Mouse (Mus musculus) spleen, embryonic (tissue): ENCODE results near the gene Cpxm2.

Source experiments
- CTCF ChIA-PET: fragments of 350-600 bp; sonication (Branson Sonifier 250); formaldehyde crosslinking; loops from one replicate; lab custom pipeline; 2022; lab: Charles Lee

The Cpxm2 gene

GRCm38 (mm10) chr7:132026671-132027070 is 127.9 kb downstream of the Cpxm2 start:
- CTCF ChIA-PET: no interaction called here

- CTCF ChIA-PET: no interaction called here
Observed at GRCm38 (mm10) chr7:132025591-132025990, 128.9 kb downstream of the Cpxm2 start.

GRCm38 (mm10) chr7:132015933-132016332 is 138.6 kb downstream of the Cpxm2 start:
- CTCF ChIA-PET: no interaction called here

- CTCF ChIA-PET: interaction anchor here (0.6 kb wide), 1 partner anchor 166 kb away, joined by 6 read pairs; no protein-coding TSS in a partner anchor
Observed at GRCm38 (mm10) chr7:132015193-132015592, 139.3 kb downstream of the Cpxm2 start.

- CTCF ChIA-PET: no interaction called here
Observed at GRCm38 (mm10) chr7:132013970-132014369, 140.6 kb downstream of the Cpxm2 start.

GRCm38 (mm10) chr7:132012969-132013679 is 141.4 kb downstream of the Cpxm2 start:
- CTCF ChIA-PET: no interaction called here

GRCm38 (mm10) chr7:132009002-132009401 is 145.5 kb downstream of the Cpxm2 start:
- CTCF ChIA-PET: no interaction called here

- CTCF ChIA-PET: no interaction called here
Observed at GRCm38 (mm10) chr7:132005996-132006696, 148.4 kb downstream of the Cpxm2 start.

- CTCF ChIA-PET: no interaction called here
Observed at GRCm38 (mm10) chr7:131992873-131993272, 161.7 kb downstream of the Cpxm2 start.

- CTCF ChIA-PET: no interaction called here
Observed at GRCm38 (mm10) chr7:131992226-131992625, 162.3 kb downstream of the Cpxm2 start.

GRCm38 (mm10) chr7:131989056-131989455 is 165.5 kb downstream of the Cpxm2 start:
- CTCF ChIA-PET: no interaction called here
